Mouse (Mus musculus) urinary bladder, adult 2 months (tissue): Measurements from ENCODE around the gene Wnt5a. TPM values are rescaled to one million over a fixed set of nuclear protein-coding genes. Genes with fewer than 3 reads are reported as not detected.

Experiments used
- DNase-seq: peaks from one replicate; pipeline ENCODE4 v3.0.0; 2022; ENCODE audit warnings: low spot score
- polyA plus RNA-seq: library from polyadenylated mRNA; depleted of rRNA; stranded (reverse); fragments of >200 nt; gene quantifications from 2 replicates; pipeline ENCODE4 v1.2.3, GENCODE M21; 2012; rRNA removed

Gene Wnt5a
- 64.0 and 69.0 TPM in 2 replicates for polyA plus RNA-seq

DNA sequence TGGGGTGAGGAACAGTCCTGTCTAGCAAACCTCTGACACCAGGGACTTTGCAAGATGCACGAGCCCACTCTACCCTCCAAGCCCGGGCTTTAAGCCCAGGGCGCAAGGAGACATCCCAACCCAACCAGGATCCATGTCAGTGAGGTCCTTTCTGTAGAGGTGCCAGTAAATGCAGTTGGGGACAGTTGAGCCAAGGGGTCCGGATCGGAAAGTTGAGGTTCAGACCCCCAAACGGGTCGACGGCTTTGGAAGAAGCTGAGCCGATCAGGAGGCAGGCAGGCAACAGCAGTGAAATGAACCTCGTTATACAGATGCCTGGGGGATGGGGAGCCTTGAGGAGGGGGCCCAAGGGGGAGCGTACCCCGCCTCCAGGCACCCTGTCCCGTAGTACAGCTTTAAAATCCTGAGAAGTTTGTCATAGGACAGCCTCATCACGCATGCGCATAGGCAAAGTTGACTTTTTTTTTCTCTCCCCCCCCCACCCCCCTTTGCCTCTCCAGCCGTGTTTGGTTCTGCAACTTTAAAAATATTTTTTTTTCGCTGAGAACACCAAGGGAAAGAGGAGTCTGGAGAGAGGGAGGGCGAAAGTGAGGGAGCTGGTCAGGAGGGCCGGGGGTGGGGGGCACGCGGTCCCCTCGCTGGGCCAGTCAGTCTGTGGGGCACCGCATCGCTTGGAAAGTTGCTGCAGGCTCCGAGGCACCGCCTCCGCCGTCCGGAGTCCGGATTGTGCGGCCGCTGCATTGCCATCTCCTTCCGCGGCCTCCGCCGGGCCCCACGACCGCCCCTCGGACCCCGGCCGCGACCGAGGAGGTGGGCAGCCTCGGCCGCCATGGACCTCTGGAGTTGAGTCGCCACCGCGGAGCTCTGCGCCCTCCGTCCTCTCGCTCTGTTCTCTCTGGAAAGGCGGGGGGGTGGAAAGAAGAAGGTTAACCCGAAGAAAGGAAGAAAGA, at the start of gene Wnt5a:
Wnt5a (plus strand) TSS at position 650 of the 950 bp plus-strand sequence.
- peak; percentile 59 for DNase-seq

DNA sequence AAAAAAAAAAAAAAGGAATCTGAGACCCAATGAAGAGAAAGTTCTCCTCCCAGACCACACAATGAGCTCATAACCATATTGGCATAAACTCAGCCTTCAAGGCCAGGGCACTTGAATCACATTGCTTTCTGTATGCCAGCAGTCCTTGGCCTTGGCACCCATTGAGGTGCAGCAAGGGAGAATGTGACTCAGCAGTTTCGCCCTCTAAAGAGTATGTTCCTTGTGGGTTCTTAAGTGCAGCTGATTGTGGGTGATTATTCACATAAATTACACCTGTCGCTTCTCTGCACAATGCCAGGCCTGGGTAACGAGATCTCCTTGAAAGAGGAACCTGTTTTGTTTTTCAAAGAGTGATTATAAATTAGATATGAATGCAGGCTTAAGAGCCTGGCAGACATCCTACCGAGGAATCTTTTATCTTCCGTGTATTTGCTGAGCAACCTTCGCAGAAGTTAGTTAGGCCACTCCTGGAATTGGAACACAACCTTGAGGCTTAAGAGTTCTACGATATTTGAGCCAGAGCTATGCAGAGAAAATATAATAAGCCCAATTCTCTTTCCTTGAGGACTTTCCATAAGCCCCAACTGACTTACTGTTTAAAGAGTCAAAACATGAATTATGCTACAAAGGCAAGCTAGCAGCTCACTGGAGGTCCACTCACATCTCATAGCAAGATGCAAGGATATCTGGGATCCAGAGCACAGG, 48.0 kb upstream of the Wnt5a start:
- DNase-seq: no peak

DNA sequence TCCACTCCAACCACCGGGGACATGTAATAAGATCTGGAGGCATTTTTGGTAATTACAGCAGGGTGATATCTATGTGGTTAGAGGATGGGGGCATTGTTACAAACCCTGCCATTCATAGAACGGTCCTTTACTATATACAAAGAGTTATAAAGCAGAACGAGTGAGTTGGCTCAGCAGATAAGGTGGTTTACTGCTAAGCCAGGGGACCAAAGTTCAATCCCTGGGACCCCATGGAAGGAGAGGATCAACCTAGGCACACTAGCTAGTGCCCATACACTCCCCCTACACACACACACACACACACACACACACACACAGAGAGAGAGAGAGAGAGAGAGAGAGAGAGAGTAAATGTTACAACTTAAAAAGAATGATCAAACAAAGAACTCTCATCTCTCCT, 47.1 kb upstream of the Wnt5a start:
- no peak for DNase-seq

DNA sequence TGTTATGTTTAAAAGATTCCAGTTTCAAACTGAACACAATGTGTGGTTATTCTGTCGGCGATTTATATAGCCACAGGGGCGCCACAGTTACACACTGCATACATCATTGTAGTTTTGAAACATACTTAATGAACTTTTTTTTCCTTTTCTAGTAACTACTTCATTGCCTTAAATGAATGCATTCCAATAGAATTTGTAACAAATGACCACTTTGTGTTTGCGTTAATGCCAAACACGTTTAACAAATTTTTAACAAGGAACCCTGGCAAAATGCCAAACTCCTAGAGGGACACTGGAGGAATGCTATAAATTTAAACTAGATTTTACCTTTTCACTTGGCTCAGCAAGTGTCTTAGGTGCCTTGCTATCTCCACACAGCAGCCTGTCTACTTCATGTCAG, 36.6 kb upstream of the Wnt5a start:
- no peak for DNase-seq

DNA sequence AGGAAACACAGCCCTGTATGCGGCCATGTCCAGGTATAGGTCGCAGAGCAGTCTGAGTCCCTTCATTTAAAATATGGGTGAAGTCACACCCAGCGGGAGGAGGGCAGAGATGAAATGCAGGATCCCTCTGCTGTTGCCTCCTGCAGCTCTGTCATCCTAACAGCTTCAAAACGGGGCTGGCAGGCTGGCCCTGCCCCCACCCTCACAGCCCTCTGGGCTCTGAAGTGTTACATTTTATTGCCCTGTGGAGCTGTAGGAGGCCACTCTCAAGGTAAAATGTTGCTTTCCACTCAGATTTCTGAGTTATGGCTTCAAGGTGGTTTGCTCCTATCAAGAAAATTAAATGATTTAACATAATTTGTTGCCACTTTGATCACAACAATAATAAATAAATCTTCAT, 34.9 kb upstream of the Wnt5a start:
- DNase-seq: no peak

DNA sequence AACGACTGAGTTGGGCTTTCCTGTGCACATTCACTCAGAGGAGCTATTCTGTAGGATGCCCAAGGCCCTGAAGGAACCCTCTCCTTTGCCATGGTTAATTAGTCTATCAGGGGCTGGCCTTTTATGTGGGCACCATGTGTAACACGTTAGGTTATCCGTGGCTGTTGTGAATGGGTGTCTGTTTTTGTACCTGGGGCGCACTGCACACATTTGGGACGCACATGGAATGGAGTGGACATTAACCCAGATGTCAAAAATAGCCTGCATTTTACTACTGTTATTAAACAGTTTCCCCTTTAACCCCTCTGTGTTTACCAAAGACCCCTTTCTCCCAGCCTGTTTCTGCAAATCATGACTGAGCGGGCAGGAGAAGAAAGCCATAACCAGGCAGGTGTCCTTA, 34.3 kb upstream of the Wnt5a start:
- no peak for DNase-seq

DNA sequence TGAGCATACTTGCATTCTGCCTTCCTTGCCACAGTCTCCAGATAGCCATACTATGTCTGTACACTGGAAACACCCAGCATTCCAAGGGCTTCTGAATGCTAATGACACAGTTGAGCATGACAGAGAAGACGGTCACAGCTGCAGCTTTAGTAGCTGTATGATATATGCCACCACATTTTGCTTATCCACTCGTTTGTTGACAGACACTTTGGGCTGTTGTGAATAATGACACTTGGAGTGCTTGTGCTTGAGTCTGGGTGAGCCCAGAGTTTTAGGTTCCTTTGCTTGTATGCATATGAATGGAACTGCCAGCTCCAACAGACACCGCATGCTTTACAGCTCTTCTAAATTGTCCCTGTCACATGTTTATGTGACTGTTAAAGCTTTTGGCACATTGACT, 29.5 kb upstream of the Wnt5a start:
- DNase-seq: no peak

DNA sequence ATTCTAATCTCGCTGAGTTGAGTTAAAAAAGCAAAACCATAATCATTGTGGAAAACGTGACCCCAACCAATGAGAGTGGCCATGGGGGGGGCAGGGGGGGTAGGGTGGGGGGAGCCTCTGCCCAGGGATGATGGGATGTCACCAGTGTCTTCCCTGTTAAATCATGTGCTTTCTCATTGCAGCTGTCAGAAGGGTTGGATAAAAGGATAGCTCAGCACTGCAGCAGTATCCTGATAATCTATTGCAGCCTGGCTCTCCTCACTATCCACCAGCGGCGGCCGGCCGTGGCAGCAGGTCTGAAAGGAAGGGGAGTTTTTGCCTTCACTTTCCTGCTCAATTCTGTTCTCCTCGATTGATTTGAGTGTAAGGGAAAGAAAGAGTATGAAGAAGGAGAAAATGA, 29.1 kb upstream of the Wnt5a start:
- no peak for DNase-seq

DNA sequence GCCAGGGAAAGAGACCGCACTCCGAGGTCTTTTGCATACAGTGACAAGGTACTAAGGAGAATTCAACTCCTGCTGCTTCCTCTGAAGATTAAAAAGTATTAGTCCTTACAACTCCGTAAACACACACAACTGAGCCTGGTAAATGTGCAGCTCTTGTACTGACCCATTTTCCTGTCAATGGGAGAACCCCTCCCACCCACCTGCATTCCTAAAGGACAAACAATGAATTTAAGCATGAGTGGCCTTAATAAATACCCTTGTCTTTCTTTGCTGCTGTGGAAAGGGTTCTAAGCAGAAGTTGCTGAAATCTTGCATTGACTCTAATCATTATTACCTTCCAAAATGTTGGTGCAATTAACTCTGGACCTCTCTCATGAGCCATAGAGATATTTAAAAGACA, 27.8 kb upstream of the Wnt5a start:
- no peak for DNase-seq

DNA sequence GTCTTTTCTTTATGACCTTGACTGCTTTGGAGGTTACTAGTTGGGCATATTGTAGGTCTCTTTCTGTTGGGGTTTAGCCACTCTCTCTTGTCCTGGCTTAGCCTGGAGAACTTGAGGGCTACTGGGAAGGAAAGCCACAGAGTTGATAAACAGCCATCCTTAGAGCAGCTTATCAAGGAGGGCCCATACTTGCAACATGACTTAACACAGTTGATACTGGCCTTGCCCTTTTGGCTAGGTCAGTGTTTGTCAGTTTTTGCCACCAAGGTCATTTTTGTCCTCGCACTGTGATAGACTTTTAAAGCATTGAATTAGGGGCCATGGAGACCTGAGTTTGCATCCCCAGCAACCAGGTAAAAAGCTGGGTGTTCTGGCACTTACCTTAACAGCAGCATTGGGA, 23.7 kb upstream of the Wnt5a start:
- DNase-seq: no peak

DNA sequence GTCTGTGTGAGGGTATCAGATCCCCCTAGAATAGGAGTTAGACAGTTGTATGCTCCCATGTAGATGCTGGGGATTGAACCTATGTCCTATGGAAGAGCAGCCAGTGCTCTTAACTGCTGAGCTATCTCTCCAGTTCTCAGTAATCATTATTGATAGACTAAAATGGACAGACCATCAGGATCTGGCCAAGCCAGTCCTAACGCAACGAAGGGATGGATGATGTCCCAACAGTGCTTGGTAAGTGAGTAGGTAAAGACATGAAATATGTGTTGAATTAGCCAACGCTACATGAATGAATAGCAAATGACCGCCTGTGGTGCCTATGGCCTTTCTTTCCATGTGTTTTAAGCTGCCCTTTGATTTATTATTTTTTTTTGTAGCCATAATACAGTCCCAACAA, 10.7 kb upstream of the Wnt5a start:
- no peak for DNase-seq

DNA sequence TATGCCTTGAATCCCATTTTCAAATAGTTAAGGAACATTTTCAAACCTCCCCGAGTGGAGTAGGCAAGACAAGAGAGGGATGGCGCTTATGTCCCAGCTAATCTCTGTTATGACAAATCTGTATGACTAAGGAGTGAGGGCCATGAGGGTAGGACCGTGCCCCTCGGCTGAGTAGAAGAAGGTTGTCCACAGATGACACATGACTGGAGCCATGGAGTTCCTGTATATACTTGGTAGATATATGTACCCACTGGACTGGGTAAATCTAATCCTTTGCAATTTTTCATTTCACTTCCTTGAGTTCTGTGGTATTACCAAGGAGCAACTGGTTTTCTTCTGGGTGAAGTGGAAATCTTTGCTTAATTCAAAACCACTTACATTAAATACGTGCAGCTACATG, 10.3 kb upstream of the Wnt5a start:
- DNase-seq: no peak

DNA sequence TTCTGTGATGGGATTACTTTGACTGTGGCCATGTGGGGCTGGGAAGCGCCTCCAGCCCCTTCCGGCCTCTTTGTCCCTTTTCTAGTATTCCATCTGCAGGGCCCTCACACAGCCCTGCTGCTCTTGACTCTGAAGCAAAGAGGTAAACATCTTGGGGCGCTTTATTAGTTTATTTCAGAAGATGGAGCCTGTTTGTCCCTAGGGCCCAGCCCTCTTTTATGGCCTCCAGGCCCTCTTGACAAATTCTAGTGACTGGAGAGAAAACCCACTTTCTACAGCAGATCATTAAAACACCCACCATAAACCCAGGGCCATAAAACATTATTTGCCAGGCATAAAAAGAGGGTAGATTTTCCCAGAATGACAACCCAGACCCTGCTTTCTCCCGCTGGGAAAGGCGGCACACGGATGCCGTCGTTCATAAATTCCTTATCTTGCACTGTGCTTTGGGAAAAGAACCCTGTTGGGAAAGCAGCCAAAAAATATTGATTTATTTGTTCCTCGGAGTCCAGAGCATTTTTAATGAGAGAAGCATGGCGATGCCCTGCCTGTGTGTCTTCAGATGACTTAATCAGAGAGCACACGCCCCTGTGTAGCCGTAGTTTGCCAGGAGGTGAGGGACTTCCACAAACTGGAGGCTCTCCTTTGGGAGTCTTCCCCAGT, 3.2 kb upstream of the Wnt5a start:
- DNase-seq: no peak

DNA sequence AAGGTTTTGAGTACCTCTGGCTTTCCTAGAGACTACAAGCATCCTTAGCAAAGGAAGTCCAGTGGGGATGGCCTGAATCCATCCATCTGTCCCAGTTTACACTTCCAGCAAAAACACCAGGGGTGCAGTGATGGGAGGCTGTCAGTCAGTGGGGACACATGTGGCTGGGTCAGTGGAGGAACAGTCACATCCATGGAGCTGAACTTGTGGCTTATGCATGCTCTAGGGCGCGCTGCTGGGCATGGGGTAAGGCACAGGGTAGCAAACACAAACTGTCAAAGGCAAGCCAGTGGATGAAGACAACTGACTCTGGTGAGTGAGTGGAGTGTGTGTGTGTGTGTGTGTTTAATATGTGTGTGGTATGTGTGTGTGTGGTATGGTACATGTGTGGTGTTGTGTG, 1.3 kb upstream of the Wnt5a start:
- DNase-seq: no peak

DNA sequence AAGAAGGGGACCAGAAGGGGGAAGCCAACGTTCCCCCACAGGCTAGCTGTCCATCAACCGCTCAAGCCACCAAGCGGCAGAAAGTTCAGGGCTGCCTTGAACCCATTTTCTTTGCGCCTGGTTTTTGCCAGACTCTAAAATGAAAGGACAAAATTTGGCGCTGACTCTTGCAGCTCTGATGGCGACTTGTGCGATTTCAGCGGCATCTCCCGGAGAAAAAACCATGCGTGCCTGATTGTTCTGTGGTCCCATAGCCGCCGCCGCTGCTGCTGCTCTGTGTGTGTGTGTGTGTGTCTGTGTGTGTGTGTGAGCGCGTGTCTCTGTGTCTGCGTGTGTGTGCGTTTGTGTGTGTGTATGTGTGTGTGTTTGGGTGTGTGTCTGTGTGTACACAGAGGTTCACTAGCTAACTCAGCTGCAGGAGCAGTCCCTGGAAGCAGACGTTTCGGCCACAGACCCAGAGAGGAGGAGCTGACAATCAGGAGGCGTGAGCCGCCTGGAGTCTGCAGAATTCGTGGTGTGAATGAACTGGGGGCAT, 568 bp downstream of the Wnt5a start:
- DNase-seq: peak; percentile 57

DNA sequence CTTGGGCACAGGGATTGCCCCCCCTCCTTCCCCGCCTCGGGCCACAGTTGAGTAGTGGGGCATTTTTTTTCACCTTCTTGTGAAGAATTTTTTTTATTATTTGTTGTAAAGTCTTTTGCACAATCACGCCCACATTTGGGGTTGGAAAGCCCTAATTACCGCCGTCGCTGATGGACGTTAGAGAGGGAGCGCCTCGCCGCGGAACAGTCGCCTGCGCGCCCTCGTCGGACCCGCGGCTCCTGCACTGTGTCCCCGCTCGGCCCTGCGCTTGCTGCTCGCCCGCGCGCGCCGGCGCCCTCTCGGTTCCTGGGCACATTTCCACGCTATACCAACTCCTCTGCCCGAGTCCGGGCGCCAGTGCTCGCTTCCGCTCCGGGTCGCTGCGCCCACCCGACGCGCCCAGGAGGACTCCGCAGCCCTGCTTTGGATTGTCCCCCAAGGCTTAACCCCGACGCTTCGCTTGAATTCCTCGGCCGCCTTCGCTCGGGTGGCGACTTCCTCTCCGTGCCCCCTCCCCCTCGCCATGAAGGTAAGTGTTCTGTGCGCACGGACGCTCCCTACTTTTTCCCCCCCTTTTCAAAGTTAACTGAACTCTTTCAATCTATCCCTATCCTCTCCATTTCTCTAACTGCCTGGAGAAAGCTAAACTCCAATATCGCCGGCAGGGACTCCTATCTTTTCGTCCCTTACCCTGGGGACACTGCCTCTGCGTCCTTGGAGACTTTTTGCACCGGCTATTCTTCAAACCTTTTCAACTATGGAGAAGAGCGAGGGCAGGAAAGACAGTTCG, 1.2 kb downstream of the Wnt5a start:
- no peak for DNase-seq

DNA sequence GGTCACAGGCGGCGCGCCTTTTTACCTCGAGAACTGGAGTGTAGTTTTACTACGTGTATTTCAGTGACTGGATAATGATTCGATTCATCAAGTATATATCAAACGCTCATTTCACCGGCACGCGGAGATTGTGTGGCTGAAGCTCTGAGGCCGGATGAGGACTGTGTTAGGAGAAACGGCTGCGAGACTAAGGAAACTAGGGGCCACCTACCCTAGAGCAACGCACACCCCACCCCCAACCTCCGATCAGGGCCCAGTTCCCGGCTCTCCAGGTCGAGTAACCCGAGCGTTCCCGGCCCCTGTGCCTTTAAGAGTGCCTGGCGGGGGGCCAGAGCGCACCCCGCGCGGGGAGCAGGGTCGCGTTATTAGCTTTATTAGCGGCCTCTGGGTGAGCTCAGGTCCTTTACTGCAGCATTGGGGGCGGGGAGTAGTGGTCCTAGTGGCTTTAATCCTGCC, 1.9 kb downstream of the Wnt5a start:
- peak; percentile 64 for DNase-seq

DNA sequence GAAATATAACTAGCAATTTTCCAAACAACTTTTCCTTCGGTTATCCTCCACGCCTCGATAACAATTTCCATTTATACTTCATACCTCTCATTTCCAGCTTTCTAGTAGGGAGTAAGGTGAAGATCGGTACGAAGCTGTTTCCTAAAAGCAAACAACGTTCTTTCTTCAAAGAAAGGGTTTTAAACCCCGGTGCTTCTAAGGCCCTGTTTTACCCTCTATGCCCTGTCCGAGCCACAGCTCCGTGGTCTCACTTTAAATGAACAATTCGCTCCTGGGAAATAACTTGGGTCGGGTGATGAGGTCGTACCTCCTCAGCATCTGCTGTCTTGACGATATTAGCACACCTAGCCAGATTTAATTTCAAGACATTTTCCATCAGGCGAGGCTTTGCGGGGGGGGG, 2.5 kb downstream of the Wnt5a start:
- DNase-seq: no peak

DNA sequence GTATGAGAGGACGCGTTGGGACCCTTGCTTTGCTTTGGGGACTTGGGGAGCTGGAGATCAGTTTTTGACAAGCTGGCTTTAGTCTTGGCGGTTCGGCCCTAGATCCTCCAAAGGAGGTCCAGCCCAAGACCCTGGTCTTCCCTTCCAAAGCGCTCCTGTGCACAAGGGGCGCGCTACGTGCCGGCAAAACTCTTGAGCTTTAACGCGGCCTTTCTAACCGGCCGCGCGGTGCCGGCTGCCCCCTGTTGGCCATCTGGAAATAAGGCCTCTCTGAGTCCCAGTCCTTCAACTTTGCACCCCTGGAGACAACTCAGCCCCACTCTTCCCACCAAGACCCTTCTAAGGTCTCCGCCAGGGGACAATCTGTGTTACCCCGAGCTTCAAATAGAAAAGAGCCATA, 2.9 kb downstream of the Wnt5a start:
- DNase-seq: peak; percentile 63

DNA sequence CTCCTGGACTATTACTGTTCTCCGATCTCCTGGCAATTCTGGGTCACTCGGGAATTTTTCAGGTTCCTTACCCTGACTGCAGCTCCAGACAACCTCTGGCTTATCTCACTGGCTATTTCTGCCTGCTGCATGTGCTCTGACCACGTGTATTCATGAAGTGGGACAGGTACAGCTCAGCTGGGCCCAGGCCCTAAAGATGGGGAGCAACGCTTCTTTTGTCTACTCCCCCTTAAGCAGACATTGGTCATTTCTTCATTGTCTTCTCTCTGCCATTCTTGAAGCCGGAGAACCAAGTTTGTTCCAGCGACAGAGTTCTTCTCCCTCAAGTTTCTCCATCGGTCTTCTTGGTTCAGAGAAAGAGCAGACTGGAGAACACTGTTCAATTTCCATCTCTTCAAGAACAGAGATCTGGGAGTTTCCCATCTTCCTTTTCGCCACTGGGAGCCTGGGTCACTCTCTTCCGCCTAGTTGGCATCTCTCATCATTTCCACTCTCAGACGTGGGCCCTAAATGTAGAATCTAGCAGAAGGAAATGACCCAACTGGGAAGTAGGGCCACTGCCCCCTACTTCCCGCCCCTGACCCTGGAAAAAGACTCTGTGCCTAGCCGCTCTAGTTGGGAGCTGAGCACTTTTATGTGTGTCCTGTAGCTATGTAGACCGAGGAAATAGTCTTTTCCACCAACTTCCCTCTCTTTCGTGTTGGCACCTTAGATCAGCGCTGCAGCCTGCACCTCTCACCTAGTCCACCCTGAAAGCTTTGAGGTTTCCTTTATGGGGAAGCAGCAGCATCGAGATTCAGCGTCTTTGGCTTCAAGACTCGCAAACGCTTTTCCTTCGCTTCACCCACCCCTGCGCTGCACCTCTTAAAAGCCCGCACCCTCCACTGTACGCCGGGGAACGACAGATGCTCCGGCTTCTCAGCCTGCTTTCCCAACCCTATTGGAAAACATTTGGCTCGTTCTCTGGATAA, 4.0 kb downstream of the Wnt5a start:
- DNase-seq: no peak
